Mouse (Mus musculus): ENCODE results near the gene Adamts2.

GRCm38 (mm10) chr11:50621364-50621763 lies 19.5 kb downstream of the Adamts2 start:
- TF ChIP-seq CTCF (IDR thresholded peaks at IDR 0.05; ENCODE audit: low read depth, low read length) (no peak), POLR2A (IDR thresholded peaks at IDR 0.05; ENCODE audit: extremely low read depth, insufficient read depth, low read length) (no peak)
